Mouse (Mus musculus) testis, adult 2 months (tissue): ENCODE data around the gene Kras. TPM values are rescaled to one million over a fixed set of nuclear protein-coding genes. Genes with fewer than 3 reads are reported as not detected.

Experiments
- H3K27ac ChIP-seq: fragments of 200-500 bp; 2 replicates; pipeline ENCODE4 v1.5.1; 2012; ENCODE audit warnings: low read depth, low read length; ENCODE audit not compliant: control insufficient read depth, insufficient read depth
- H3K27me3 ChIP-seq: fragments of 200-500 bp; 2 replicates; pipeline ENCODE4 v1.6.1; 2012; ENCODE audit warnings: mild to moderate bottlenecking, low read length, moderate library complexity; ENCODE audit not compliant: control insufficient read depth, insufficient read depth
- H3K36me3 ChIP-seq: fragments of 200-500 bp; 2 replicates; pipeline ENCODE4 v1.6.1; 2012; ENCODE audit warnings: mild to moderate bottlenecking, low read length; ENCODE audit not compliant: control insufficient read depth, insufficient read depth
- H3K4me1 ChIP-seq: fragments of 200-500 bp; 2 replicates; pipeline ENCODE4 v1.6.1; 2012; ENCODE audit warnings: low read length; ENCODE audit not compliant: control insufficient read depth, insufficient read depth
- H3K4me3 ChIP-seq: fragments of 200-500 bp; 2 replicates; pipeline ENCODE4 v1.5.1; 2012; ENCODE audit warnings: low read depth, mild to moderate bottlenecking, low read length, moderate library complexity, mixed read lengths; ENCODE audit not compliant: control insufficient read depth
- CTCF ChIP-seq: fragments of 200-500 bp; IDR thresholded peaks from 2 replicates; pipeline ENCODE4 v1.5.1; 2012; ENCODE audit warnings: low read depth, mild to moderate bottlenecking, inconsistent platforms, low read length, moderate library complexity; ENCODE audit not compliant: control insufficient read depth, insufficient read depth, insufficient replicate concordance
- POLR2A ChIP-seq: fragments of 200-500 bp; IDR thresholded peaks from 2 replicates; pipeline ENCODE4 v1.6.1; 2012; ENCODE audit warnings: low read depth, mild to moderate bottlenecking, inconsistent platforms, low read length, moderate library complexity; ENCODE audit not compliant: control insufficient read depth
- polyA plus RNA-seq: library from polyadenylated mRNA; depleted of rRNA; stranded (reverse); fragments of >200 nt; gene quantifications from 2 replicates; pipeline ENCODE4 v1.2.3, GENCODE M21; 2012

Kras gene
- polyA plus RNA-seq, 1 experiment: 8.0 TPM

DNA sequence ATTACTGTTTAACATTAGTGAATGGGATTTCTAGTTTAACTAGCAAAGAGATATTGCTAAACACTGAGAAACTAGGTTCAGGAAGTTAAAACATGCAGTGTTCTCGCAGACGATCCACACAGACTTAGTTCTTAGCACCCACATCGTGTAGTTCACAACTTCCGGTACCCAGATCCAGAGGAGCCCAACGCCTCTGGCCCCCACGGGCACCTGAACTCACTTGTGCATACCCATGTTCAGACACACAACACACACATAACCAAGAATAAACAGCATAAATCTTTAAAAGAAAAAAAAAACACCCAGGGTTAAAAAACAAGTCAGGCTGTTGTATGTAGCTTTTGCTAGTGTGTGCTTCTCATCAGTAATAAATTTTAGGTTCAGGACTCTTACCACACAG is 45.6 kb downstream of the Kras start:
- no peak for TF ChIP-seq POLR2A
- Histone ChIP-seq H3K4me3 (no peak overlapping the region), H3K27me3 (no peaks in the 10 kb centered on the region), H3K27ac (no peak overlapping the region), H3K4me1 (no peaks in the 10 kb centered on the region), H3K36me3 (peaks cover 1% of the 10 kb centered on the region; the same call in 1 of the 2 replicates)

- TF ChIP-seq POLR2A (no peak), CTCF (no peak)
- Histone ChIP-seq H3K4me1 (no peaks in the 10 kb centered on the region), H3K27ac (no peak overlapping the region), H3K36me3 (peaks cover 1% of the 10 kb centered on the region; the same call in 1 of the 2 replicates), H3K27me3 (no peaks in the 10 kb centered on the region), H3K4me3 (no peak overlapping the region)
Measured at GRCm38 (mm10) chr6:145202432-145203125, 47.5 kb downstream of the Kras start.

- Histone ChIP-seq H3K4me1 (no peaks in the 10 kb centered on the region), H3K27me3 (no peaks in the 10 kb centered on the region), H3K27ac (no peak overlapping the region), H3K4me3 (no peak overlapping the region), H3K36me3 (peaks cover 1% of the 10 kb centered on the region; the same call in 1 of the 2 replicates)
- TF ChIP-seq POLR2A (no peak), CTCF (no peak)
Measured at GRCm38 (mm10) chr6:145197949-145198686, 51.9 kb downstream of the Kras start.

GRCm38 (mm10) chr6:145193446-145193845 is 56.6 kb downstream of the Kras start:
- no peaks in the 10 kb centered on the region; the same call in 1 of the 2 replicates for H3K36me3 ChIP-seq
- no peaks in the 10 kb centered on the region for H3K4me1 ChIP-seq
- TF ChIP-seq CTCF: no peak
- TF ChIP-seq POLR2A: no peak
- no peak overlapping the region for H3K27ac ChIP-seq
- H3K27me3 ChIP-seq: no peaks in the 10 kb centered on the region
- no peak overlapping the region for H3K4me3 ChIP-seq

- Histone ChIP-seq H3K36me3 (no peaks in the 10 kb centered on the region; the same call in 1 of the 2 replicates), H3K27ac (no peak overlapping the region), H3K27me3 (no peaks in the 10 kb centered on the region), H3K4me3 (no peak overlapping the region), H3K4me1 (no peaks in the 10 kb centered on the region)
- TF ChIP-seq POLR2A: no peak
- no peak for TF ChIP-seq CTCF
Measured at GRCm38 (mm10) chr6:145193038-145193437, 57.0 kb downstream of the Kras start.

GRCm38 (mm10) chr6:145187093-145188088 is 62.6 kb downstream of the Kras start:
- peak overlapping the region; percentile 57 for H3K4me3 ChIP-seq
- H3K4me1 ChIP-seq: peaks cover 5% of the 10 kb centered on the region; the same call in 1 of the 2 replicates
- no peak for TF ChIP-seq POLR2A
- TF ChIP-seq CTCF: 0 out of 2 replicates have a peak, but pooled peaks have one; percentile 1
- H3K27ac ChIP-seq: no peak overlapping the region
- H3K27me3 ChIP-seq: no peaks in the 10 kb centered on the region
- H3K36me3 ChIP-seq: no peaks in the 10 kb centered on the region; the same call in 1 of the 2 replicates

DNA sequence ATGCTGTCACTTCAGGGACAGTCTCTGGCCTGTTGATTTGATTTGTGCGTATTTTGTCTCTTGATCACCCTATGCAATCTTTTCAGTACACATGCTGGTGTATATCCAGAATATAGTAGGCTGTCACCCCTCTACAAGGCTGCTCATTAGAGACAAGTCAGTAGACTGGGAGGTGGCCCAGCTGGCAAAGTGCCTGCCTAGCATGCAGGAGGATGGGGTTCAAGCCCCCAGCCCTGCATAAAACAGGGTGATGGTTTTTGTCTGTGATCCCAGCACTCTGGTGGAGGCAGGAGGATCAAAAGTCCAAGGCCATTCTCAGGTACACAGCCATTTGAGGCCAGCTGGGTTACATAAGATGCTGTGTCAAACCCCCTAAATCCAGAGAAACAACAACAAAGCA is 63.9 kb downstream of the Kras start:
- Histone ChIP-seq H3K4me3 (no peak overlapping the region), H3K27ac (no peak overlapping the region), H3K36me3 (no peaks in the 10 kb centered on the region), H3K27me3 (no peaks in the 10 kb centered on the region), H3K4me1 (peaks cover 5% of the 10 kb centered on the region; the same call in 1 of the 2 replicates)
- no peak for TF ChIP-seq CTCF
- no peak for TF ChIP-seq POLR2A
